Mouse (Mus musculus) liver, embryonic 15.5 days (tissue): ENCODE measurements around the gene Htra1. TPM values are rescaled to one million over a fixed set of nuclear protein-coding genes. Genes with fewer than 3 reads are reported as not detected.

Experiments
- ATAC-seq: fragments of 200-750 bp; cut with Nextera tagmentation; 2 replicates; pipeline ENCODE4 v1.8.0; 2017; ENCODE audit warnings: moderate number of reproducible peaks, mild to moderate bottlenecking, moderate library complexity; ENCODE audit not compliant: insufficient read depth
- H3K27ac ChIP-seq: fragments of 300-500 bp; sonication (generic); replicated peaks from 2 replicates; pipeline ENCODE4 v1.5.1; 2015; ENCODE audit warnings: mild to moderate bottlenecking, inconsistent platforms
- H3K27me3 ChIP-seq: fragments of 300-500 bp; sonication (generic); 2 replicates; pipeline ENCODE4 v1.6.1; 2015; ENCODE audit warnings: mild to moderate bottlenecking, inconsistent platforms
- H3K36me3 ChIP-seq: fragments of 300-500 bp; sonication (generic); replicated peaks from 2 replicates; pipeline ENCODE4 v1.6.1; 2015; ENCODE audit warnings: moderate library complexity, mild to moderate bottlenecking, inconsistent platforms
- H3K4me1 ChIP-seq: fragments of 300-500 bp; sonication (generic); replicated peaks from 2 replicates; pipeline ENCODE4 v1.6.1; 2015; ENCODE audit warnings: inconsistent platforms
- H3K4me2 ChIP-seq: fragments of 300-500 bp; sonication (generic); 2 replicates; pipeline ENCODE4 v1.6.1; 2015; ENCODE audit warnings: moderate library complexity, mild to moderate bottlenecking, inconsistent platforms
- H3K4me3 ChIP-seq: fragments of 300-500 bp; sonication (generic); replicated peaks from 2 replicates; pipeline ENCODE4 v1.5.1; 2015; ENCODE audit warnings: mild to moderate bottlenecking, inconsistent platforms
- H3K9ac ChIP-seq: fragments of 300-500 bp; sonication (generic); 2 replicates; pipeline ENCODE4 v1.6.1; 2015; ENCODE audit warnings: moderate library complexity, mild to moderate bottlenecking, inconsistent platforms
- H3K9me3 ChIP-seq: fragments of 300-500 bp; sonication (generic); replicated peaks from 2 replicates; pipeline ENCODE4 v1.6.1; 2016; ENCODE audit warnings: inconsistent platforms
- WGBS: fragments of 180-500 bp; shearing (Covaris S2); methylation state at CpG from one replicate; pipeline ENCODE4 v1.1.7; 2015; ENCODE audit warnings: mixed read lengths; ENCODE audit not compliant: insufficient replicate concordance; 5-methylcytosine and 5-hydroxymethylcytosine counted together
- polyA plus RNA-seq: library from polyadenylated mRNA; unstranded; fragments of >200 nt; fragmentation: Nextera tagmentation; extraction: Ambion mirVana; gene quantifications from 2 replicates; pipeline ENCODE4 v1.2.1, GENCODE M21; 2015

Htra1 gene
- polyA plus RNA-seq, 1 experiment from 2014 or later = 1.0 TPM

GRCm38 (mm10) chr7:130902929-130903328 is 33.0 kb upstream of the Htra1 start:
- ATAC-seq = no peak
- no peaks in the 10 kb centered on the region; the same call in 1 of the 2 replicates for H3K36me3 ChIP-seq
- no peaks in the 10 kb centered on the region for H3K27me3 ChIP-seq
- no peak overlapping the region for H3K9ac ChIP-seq
- H3K4me1 ChIP-seq = no peaks in the 10 kb centered on the region
- H3K4me2 ChIP-seq = no peak overlapping the region
- no peak overlapping the region for H3K27ac ChIP-seq
- WGBS = 64% methylated on average over 1 of the region's 1 CpGs
- H3K4me3 ChIP-seq = no peak overlapping the region
- H3K9me3 ChIP-seq = no peaks in the 10 kb centered on the region

- Histone ChIP-seq H3K27me3 (no peaks in the 10 kb centered on the region), H3K4me3 (0 out of 2 replicates have a peak overlapping the region, but pooled peaks have one; percentile 5), H3K36me3 (no peaks in the 10 kb centered on the region; the same call in 1 of the 2 replicates), H3K4me1 (no peaks in the 10 kb centered on the region), H3K27ac (no peak overlapping the region), H3K4me2 (peak overlapping the region; percentile 30; the same call in 1 of the 2 replicates), H3K9ac (no peak overlapping the region), H3K9me3 (no peaks in the 10 kb centered on the region)
- 38% methylated on average over 16 of the region's 16 CpGs for WGBS
- no peak for ATAC-seq
Observed at GRCm38 (mm10) chr7:130903505-130904074, 32.3 kb upstream of the Htra1 start.

GRCm38 (mm10) chr7:130904571-130905365 is 31.1 kb upstream of the Htra1 start:
- no peak for ATAC-seq
- H3K4me1 ChIP-seq = no peaks in the 10 kb centered on the region
- WGBS = 73% methylated on average over 13 of the region's 13 CpGs
- H3K4me2 ChIP-seq = no peak overlapping the region
- no peak overlapping the region for H3K27ac ChIP-seq
- H3K27me3 ChIP-seq = no peaks in the 10 kb centered on the region
- H3K36me3 ChIP-seq = peaks cover 3% of the 10 kb centered on the region; the same call in 1 of the 2 replicates
- H3K4me3 ChIP-seq = no peak overlapping the region
- H3K9me3 ChIP-seq = no peaks in the 10 kb centered on the region
- H3K9ac ChIP-seq = no peak overlapping the region

GRCm38 (mm10) chr7:130910841-130911240 is 25.1 kb upstream of the Htra1 start:
- H3K36me3 ChIP-seq = peaks cover 3% of the 10 kb centered on the region; the same call in 1 of the 2 replicates
- no peaks in the 10 kb centered on the region for H3K4me1 ChIP-seq
- H3K9ac ChIP-seq = no peak overlapping the region
- no peak overlapping the region for H3K4me2 ChIP-seq
- H3K9me3 ChIP-seq = no peaks in the 10 kb centered on the region
- no peak overlapping the region for H3K27ac ChIP-seq
- H3K27me3 ChIP-seq = no peaks in the 10 kb centered on the region
- 71% methylated on average over 14 of the region's 14 CpGs for WGBS
- H3K4me3 ChIP-seq = no peak overlapping the region
- no peak for ATAC-seq

- Histone ChIP-seq H3K27me3 (no peaks in the 10 kb centered on the region), H3K4me1 (no peaks in the 10 kb centered on the region), H3K27ac (no peak overlapping the region), H3K4me3 (no peak overlapping the region), H3K4me2 (no peak overlapping the region), H3K9me3 (no peaks in the 10 kb centered on the region), H3K36me3 (no peaks in the 10 kb centered on the region; the same call in 1 of the 2 replicates), H3K9ac (no peak overlapping the region)
- no peak for ATAC-seq
- whole genome bisulfite sequencing = 28% methylated on average over 5 of the region's 5 CpGs
Observed at GRCm38 (mm10) chr7:130914693-130915363, 21.1 kb upstream of the Htra1 start.

GRCm38 (mm10) chr7:130918260-130918659 is 17.7 kb upstream of the Htra1 start:
- no peak for ATAC-seq
- Histone ChIP-seq H3K27ac (no peak overlapping the region), H3K9me3 (no peaks in the 10 kb centered on the region), H3K27me3 (no peaks in the 10 kb centered on the region), H3K4me3 (no peak overlapping the region), H3K9ac (no peak overlapping the region), H3K36me3 (no peaks in the 10 kb centered on the region), H3K4me1 (no peaks in the 10 kb centered on the region), H3K4me2 (no peak overlapping the region)
- WGBS = 30% methylated on average over 2 of the region's 2 CpGs

GRCm38 (mm10) chr7:130922981-130923731 is 12.8 kb upstream of the Htra1 start:
- no peak overlapping the region for H3K4me2 ChIP-seq
- no peak overlapping the region for H3K27ac ChIP-seq
- 48% methylated on average over 13 of the region's 13 CpGs for whole genome bisulfite sequencing
- no peak overlapping the region for H3K9ac ChIP-seq
- H3K4me3 ChIP-seq = no peak overlapping the region
- H3K36me3 ChIP-seq = no peaks in the 10 kb centered on the region
- H3K4me1 ChIP-seq = no peaks in the 10 kb centered on the region
- no peaks in the 10 kb centered on the region for H3K27me3 ChIP-seq
- ATAC-seq = no peak
- no peaks in the 10 kb centered on the region for H3K9me3 ChIP-seq

- Histone ChIP-seq H3K9ac (no peak overlapping the region), H3K36me3 (no peaks in the 10 kb centered on the region), H3K27me3 (peaks cover 27% of the 10 kb centered on the region), H3K4me1 (no peaks in the 10 kb centered on the region), H3K4me2 (no peak overlapping the region), H3K27ac (no peak overlapping the region), H3K9me3 (no peaks in the 10 kb centered on the region), H3K4me3 (no peak overlapping the region)
- 48% methylated on average over 3 of the region's 3 CpGs for WGBS
- ATAC-seq = no peak
Observed at GRCm38 (mm10) chr7:130930401-130930800, 5.5 kb upstream of the Htra1 start.

GRCm38 (mm10) chr7:130932921-130933320 is 3.0 kb upstream of the Htra1 start:
- 72% methylated on average over 9 of the region's 9 CpGs for WGBS
- H3K4me3 ChIP-seq = no peak overlapping the region
- no peaks in the 10 kb centered on the region for H3K9me3 ChIP-seq
- no peaks in the 10 kb centered on the region for H3K36me3 ChIP-seq
- H3K4me2 ChIP-seq = no peak overlapping the region
- H3K9ac ChIP-seq = no peak overlapping the region
- H3K27ac ChIP-seq = no peak overlapping the region
- H3K27me3 ChIP-seq = peaks cover 52% of the 10 kb centered on the region
- no peaks in the 10 kb centered on the region for H3K4me1 ChIP-seq
- no peak for ATAC-seq

- Histone ChIP-seq H3K9ac (no peak overlapping the region), H3K9me3 (no peaks in the 10 kb centered on the region), H3K27ac (no peak overlapping the region), H3K4me3 (no peak overlapping the region), H3K4me2 (no peak overlapping the region), H3K36me3 (no peaks in the 10 kb centered on the region), H3K27me3 (peaks cover 65% of the 10 kb centered on the region), H3K4me1 (no peaks in the 10 kb centered on the region)
- WGBS = 63% methylated on average over 4 of the region's 4 CpGs
- no peak for ATAC-seq
Observed at GRCm38 (mm10) chr7:130934654-130935053, 1.3 kb upstream of the Htra1 start.

GRCm38 (mm10) chr7:130935421-130935792 is 504 bp upstream of the Htra1 start:
- H3K4me3 ChIP-seq = peak overlapping the region; percentile 42
- H3K9me3 ChIP-seq = no peaks in the 10 kb centered on the region
- H3K36me3 ChIP-seq = no peaks in the 10 kb centered on the region
- no peak overlapping the region for H3K27ac ChIP-seq
- no peak overlapping the region for H3K9ac ChIP-seq
- peaks cover 70% of the 10 kb centered on the region for H3K27me3 ChIP-seq
- peak overlapping the region; percentile 56 for H3K4me2 ChIP-seq
- ATAC-seq = no peak
- no peaks in the 10 kb centered on the region for H3K4me1 ChIP-seq
- 7% methylated on average over 16 of the region's 16 CpGs for WGBS
